Mouse (Mus musculus): Measurements from ENCODE around the gene Daxx. TPM values are rescaled to one million over a fixed set of nuclear protein-coding genes. Genes with fewer than 3 reads are reported as not detected.

The Daxx gene
- total RNA-seq (2023), result 59.3 TPM

GRCm38 (mm10) chr17:33909077-33909868 lies at the start of gene Daxx:
Gene Daxx (plus strand): TSS chr17:33909414.

DNA sequence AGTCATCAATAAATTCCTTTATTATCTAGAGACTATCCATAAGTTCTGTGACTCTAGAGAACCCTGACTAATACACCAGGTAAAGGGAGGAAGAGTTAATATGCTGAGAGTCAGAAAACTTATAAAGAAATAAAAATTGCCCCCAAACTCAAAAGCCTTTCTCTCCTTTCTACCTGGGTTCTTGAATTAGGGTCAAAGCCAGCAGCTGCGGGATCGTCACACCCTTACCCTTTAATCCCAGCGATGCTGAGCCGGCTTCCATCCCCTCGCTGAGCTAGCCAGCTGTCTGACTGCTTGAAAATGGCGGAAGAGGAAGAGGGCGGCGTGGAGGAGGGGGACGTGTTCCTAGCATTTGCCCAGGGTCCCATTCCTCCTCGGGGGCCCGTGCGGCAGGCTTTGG lies 35.7 kb upstream of the Daxx start, which contains the start of gene Gm7029:
Gm7029 (plus strand) TSS at position 301 of the 400 bp plus-strand sequence.

GRCm38 (mm10) chr17:33890533-33891059 lies 18.6 kb upstream of the Daxx start, which contains the start of gene Kifc1:
Gene Kifc1 (minus strand): TSS chr17:33890661.

GRCm38 (mm10) chr17:33904835-33905234 lies 4.4 kb upstream of the Daxx start, which contains the start of gene Platr17:
Gene Platr17 (plus strand): TSS chr17:33905135.

GRCm38 (mm10) chr17:33915671-33916250 lies 6.5 kb downstream of the Daxx start, which contains the start of the genes Tapbp and Zbtb22:
Gene Tapbp (plus strand): TSS chr17:33915899.
Gene Zbtb22 (plus strand): TSS chr17:33915904.

DNA sequence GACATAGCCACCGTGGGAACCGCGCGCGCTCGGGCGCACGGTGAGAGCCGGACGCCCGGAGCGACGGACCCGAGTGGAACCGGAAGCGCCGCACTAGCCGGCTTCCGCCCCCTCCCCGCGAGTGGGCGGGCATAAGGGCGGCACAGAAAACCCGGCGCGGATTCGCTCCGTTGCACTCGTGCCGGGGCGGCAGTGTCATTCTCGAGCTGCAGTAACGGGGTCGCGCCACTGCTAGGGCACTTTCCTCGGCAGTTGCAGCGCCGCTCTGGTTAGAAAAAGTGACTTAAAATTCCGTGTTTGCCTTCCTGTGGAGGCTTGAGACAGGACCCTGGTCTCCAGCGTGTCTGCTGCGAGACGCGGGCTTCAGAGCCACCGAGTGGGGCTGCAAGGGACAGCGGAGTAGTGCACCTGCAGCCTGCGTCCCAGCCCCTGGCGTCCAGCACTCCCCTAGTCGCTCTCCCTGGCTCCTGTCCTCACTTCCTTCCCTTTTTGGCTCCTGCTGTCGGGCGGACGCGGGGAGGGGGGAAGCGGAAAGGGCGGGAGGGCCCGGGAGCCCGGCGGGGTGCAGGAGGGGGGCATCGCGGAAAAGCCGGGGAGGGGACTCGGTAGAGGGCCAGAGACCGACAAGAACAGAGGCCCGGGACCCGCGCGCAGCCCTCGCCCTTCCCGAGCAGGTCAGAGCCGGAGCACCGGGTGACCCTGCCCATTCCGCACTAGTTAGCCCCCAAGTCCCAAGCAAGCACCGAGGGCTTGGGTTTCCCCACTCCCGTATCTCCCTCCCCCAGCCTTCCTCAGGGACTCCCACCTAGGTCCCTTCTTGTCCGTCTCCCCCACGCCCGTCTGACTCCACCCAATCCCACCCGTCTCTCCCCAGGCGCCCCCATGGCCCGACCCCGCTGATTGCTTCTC lies 20.4 kb downstream of the Daxx start, which contains the start of gene Rgl2:
Rgl2 (plus strand) TSS at position 173 of the 909 bp plus-strand sequence.

DNA sequence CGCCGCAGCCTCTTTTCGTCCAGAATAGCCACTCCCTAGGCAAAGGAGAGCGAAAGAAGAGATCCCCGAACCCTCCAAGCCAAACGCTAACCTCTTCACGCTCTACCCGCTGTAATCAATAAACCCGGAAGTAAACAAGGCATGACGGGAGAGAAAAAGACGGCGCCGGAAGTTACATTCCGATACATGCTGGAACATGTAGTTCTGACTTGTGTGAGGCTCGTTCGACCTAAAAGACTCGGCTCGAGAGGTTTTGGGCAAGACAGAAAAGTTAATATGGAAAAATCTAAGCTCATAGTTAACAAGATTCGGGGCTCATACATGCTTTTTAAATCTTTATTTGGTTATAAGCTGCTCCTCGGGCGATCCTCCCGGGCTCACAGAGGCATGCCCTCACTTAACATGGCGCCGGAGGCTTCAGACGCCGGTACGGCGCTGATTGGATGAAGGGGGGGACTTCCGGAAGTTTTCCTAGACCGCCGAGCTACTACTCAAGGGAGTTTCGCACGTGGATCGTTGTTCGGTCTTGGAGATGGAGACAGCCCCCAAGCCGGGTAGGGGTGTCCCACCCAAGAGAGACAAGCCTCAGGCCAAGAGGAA lies 31.1 kb downstream of the Daxx start, which contains the start of the genes Pfdn6 and Wdr46:
Pfdn6 (minus strand) TSS at position 138 of the 600 bp plus-strand sequence.
Wdr46 (plus strand) TSS at position 455 of the 600 bp plus-strand sequence.

DNA sequence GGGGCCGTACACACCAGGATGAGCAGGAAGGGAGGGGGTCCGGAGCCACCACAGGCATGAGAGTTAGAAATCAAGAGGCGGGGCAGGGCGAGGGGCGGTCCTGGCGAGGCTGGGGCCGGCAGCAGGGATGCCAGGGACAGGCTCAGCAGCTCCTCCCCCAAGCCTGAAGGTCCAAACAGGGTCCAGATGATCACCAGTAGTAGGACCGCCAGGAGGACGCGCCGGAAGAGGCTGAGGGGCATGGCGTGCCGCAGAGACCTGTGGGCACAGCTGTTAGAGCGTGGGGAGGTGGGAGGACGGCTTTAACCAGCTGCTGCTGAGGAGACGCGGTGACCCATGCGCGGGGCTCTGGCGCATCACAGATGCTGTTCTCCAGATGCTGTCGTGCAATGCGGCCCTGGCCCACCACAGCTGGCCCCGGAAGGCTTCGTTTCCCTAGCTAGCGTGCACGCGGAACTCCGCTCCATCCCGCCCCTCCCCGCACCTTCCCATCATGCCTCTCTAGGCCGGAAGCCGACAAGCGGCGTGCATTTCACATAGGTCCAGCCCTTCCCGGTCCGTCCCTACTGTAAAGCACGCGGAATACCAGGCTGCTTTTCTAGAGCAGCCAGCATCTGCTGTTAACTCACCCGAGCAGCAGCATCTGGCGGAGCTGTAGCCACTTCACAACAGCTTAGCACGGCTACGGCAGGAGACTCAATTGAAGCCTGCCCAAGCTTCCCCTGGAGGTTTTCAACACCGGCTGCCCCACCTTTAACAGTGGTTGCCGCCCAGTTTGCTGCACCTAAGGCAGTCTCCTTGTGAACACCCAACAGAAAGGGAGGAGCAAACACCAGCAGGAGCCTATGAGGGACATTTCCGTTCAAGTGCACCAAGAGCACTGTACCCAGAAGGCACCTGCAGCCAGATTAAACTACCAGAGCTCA lies 42.1 kb downstream of the Daxx start, which contains the start of gene B3galt4:
B3galt4 (minus strand) TSS at position 468 of the 926 bp plus-strand sequence.

GRCm38 (mm10) chr17:33955555-33956214 lies 46.5 kb downstream of the Daxx start, which contains the start of the genes Vps52 and Rps18:
Gene Vps52 (plus strand): TSS chr17:33955812.
Gene Rps18 (minus strand): TSS chr17:33956001.

Other genes with a start within 250 kb of the Daxx start
- 433 TPM for gene Hnrnpm, start 222.6 kb upstream of the Daxx start, total RNA-seq (2023)
- 60.8 TPM for gene March2, start 190.7 kb upstream of the Daxx start, total RNA-seq (2023)
- gene Rab11b, start 148.9 kb upstream of the Daxx start, total RNA-seq (2023), result 239 TPM
- 0.73 TPM for gene Angptl4, start 127.6 kb upstream of the Daxx start, total RNA-seq (2023)
- 2.0 TPM for gene Kank3, start 98.9 kb upstream of the Daxx start, total RNA-seq (2023)
- gene Rps28, start 84.9 kb upstream of the Daxx start, total RNA-seq (2023), result 4,743 TPM
- 141 TPM for gene Ndufa7, start 84.8 kb upstream of the Daxx start, total RNA-seq (2023)
- 5.4 TPM for gene Cd320, start 66.3 kb upstream of the Daxx start, total RNA-seq (2023)
- not detected for gene Gm7029, start 35.6 kb upstream of the Daxx start, total RNA-seq (2023)
- 8.8 TPM for gene Kifc1, start 18.8 kb upstream of the Daxx start, total RNA-seq (2023)
- gene Platr17, start 4.3 kb upstream of the Daxx start, total RNA-seq (2023), result 0.76 TPM
- gene Tapbp, start 6.5 kb downstream of the Daxx start, total RNA-seq (2023), result 295 TPM
- 30.9 TPM for gene Zbtb22, start 6.5 kb downstream of the Daxx start, total RNA-seq (2023)
- gene Rgl2, start 20.1 kb downstream of the Daxx start, total RNA-seq (2023), result 151 TPM
- gene Pfdn6, start 30.9 kb downstream of the Daxx start, total RNA-seq (2023), result 53.9 TPM
- 50.8 TPM for gene Wdr46, start 31.2 kb downstream of the Daxx start, total RNA-seq (2023)
- gene B3galt4, start 42.1 kb downstream of the Daxx start, total RNA-seq (2023), result 12.2 TPM
- gene Vps52, start 46.4 kb downstream of the Daxx start, total RNA-seq (2023), result 60.4 TPM
- 2,154 TPM for gene Rps18, start 46.6 kb downstream of the Daxx start, total RNA-seq (2023)
- gene H2-K1, start 90.9 kb downstream of the Daxx start, total RNA-seq (2023), result 5,034 TPM
- gene Ring1, start 115.3 kb downstream of the Daxx start, total RNA-seq (2023), result 33.7 TPM
- 127 TPM for gene H2-Ke6, start 118.6 kb downstream of the Daxx start, total RNA-seq (2023)
- 76.3 TPM for gene Slc39a7, start 122.3 kb downstream of the Daxx start, total RNA-seq (2023)
- gene Rxrb, start 122.4 kb downstream of the Daxx start, total RNA-seq (2023), result 107 TPM
- gene Col11a2, start 130.0 kb downstream of the Daxx start, total RNA-seq (2023), result 34.2 TPM
- 18.9 TPM for gene H2-Oa, start 182.9 kb downstream of the Daxx start, total RNA-seq (2023)
- gene H2-DMa, start 210.1 kb downstream of the Daxx start, total RNA-seq (2023), result 66.2 TPM
- gene Brd2, start 213.2 kb downstream of the Daxx start, total RNA-seq (2023), result 332 TPM
- gene H2-DMb2, start 233.9 kb downstream of the Daxx start, total RNA-seq (2023), result 84.4 TPM
- gene H2-DMb1, start 243.7 kb downstream of the Daxx start, total RNA-seq (2023), result 38.3 TPM